Mouse (Mus musculus) ES-Bruce4 (cell line): ENCODE measurements at regions not wholly inside any gene's neighbourhood (a gene's known extent, or its start where the extent isn't known, plus 50 kb on each side); places are given as distances from the start of the nearest gene placed in this dataset.

Source experiments
- CTCF ChIP-seq: IDR thresholded peaks from one replicate; pipeline ENCODE4 v1.8.1; 2011; ENCODE audit warnings: low read depth, low read length
- EP300 ChIP-seq: IDR thresholded peaks from 2 replicates; pipeline ENCODE4 v1.6.1; 2011; ENCODE audit warnings: low read depth, low read length; ENCODE audit not compliant: insufficient read depth
- POLR2A ChIP-seq: IDR thresholded peaks from one replicate; pipeline ENCODE4 v1.8.1; 2011; ENCODE audit warnings: low read length; ENCODE audit not compliant: insufficient read depth

GRCm38 (mm10) chr4:89469406-89469805 lies 158.6 kb upstream of the Cdkn2b start:
- TF ChIP-seq EP300 = no peak
- no peak for TF ChIP-seq POLR2A
- no peak for TF ChIP-seq CTCF
